Mouse (Mus musculus): ENCODE data around the gene Hdgfl2. TPM values are rescaled to one million over a fixed set of nuclear protein-coding genes. Genes with fewer than 3 reads are reported as not detected.
"Not testable (repeated sequence)": the region's sequence is repeated elsewhere in the genome, so short reads cannot be mapped to it uniquely, and the experiment has no call there.

The Hdgfl2 gene
- polyA plus RNA-seq, 1 experiment from 2014 or later: 103 TPM

DNA sequence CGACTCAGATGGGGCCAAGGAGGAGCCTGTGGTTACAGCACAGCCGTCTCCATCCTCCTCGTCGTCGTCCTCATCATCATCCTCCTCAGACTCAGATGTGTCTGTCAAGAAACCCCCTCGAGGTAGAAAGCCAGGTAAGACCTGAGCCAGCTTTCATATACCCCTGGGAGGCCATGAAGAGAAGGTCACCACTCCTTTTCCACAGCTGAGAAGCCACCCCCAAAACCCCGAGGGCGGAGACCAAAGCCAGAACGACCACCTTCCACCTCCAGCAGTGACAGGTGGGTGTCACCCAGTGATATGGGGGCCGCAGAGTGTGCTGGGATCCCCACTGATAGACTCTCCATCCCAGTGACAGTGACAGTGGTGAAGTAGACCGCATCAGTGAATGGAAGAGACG lies 17.4 kb downstream of the Hdgfl2 start:
- Histone ChIP-seq H3K4me2 (no peak overlapping the region), H3K4me1 (no peaks in the 10 kb centered on the region), H3K4me3 (no peak overlapping the region), H3K9ac (no peak overlapping the region), H3K27ac (no peak overlapping the region), H3K9me3 (no peaks in the 10 kb centered on the region), H3K27me3 (no peaks in the 10 kb centered on the region), H3K36me3 (peaks cover 83% of the 10 kb centered on the region)
- ATAC-seq (ENCODE audit: insufficient number of reproducible peaks, low FRiP score, low TSS enrichment, low read depth): no peak
- WGBS: 87% methylated on average over 12 of the region's 12 CpGs

- WGBS: 90% methylated on average over 8 of the region's 8 CpGs
- no peak overlapping the region for H3K4me2 ChIP-seq
- H3K9me3 ChIP-seq: no peaks in the 10 kb centered on the region
- H3K27ac ChIP-seq: no peak overlapping the region
- H3K27me3 ChIP-seq: no peaks in the 10 kb centered on the region
- no peaks in the 10 kb centered on the region for H3K4me1 ChIP-seq
- H3K4me3 ChIP-seq: no peak overlapping the region
- ATAC-seq (ENCODE audit: insufficient number of reproducible peaks, low FRiP score, low TSS enrichment, low read depth): no peak
- no peak overlapping the region for H3K9ac ChIP-seq
- peaks cover 91% of the 10 kb centered on the region for H3K36me3 ChIP-seq
These were observed 18.7 kb downstream of the Hdgfl2 start for GRCm38 (mm10) chr17:56098180-56098579.

GRCm38 (mm10) chr17:56098711-56099572 lies 19.5 kb downstream of the Hdgfl2 start:
- no peak for ATAC-seq (ENCODE audit: insufficient number of reproducible peaks, low FRiP score, low TSS enrichment, low read depth)
- H3K27ac ChIP-seq: no peak overlapping the region
- H3K9ac ChIP-seq: no peak overlapping the region
- no peak overlapping the region for H3K4me3 ChIP-seq
- H3K4me2 ChIP-seq: no peak overlapping the region
- 93% methylated on average over 15 of the region's 15 CpGs for WGBS
- peaks cover 92% of the 10 kb centered on the region for H3K36me3 ChIP-seq
- no peaks in the 10 kb centered on the region for H3K27me3 ChIP-seq
- H3K9me3 ChIP-seq: no peaks in the 10 kb centered on the region
- H3K4me1 ChIP-seq: no peaks in the 10 kb centered on the region

- Histone ChIP-seq H3K4me3 (no peak overlapping the region), H3K36me3 (peaks cover 83% of the 10 kb centered on the region)
- no peak for ATAC-seq (ENCODE audit: insufficient number of reproducible peaks, low FRiP score, low TSS enrichment, low read depth)
These were observed 21.4 kb downstream of the Hdgfl2 start for GRCm38 (mm10) chr17:56100811-56101210.

GRCm38 (mm10) chr17:56102158-56102557 lies 22.7 kb downstream of the Hdgfl2 start:
- Histone ChIP-seq H3K9ac (no peak overlapping the region), H3K4me3 (no peak overlapping the region), H3K4me1 (no peaks in the 10 kb centered on the region), H3K27me3 (no peaks in the 10 kb centered on the region), H3K36me3 (peaks cover 69% of the 10 kb centered on the region), H3K4me2 (no peak overlapping the region), H3K27ac (no peak overlapping the region), H3K9me3 (no peaks in the 10 kb centered on the region)
- 93% methylated on average over 5 of the region's 5 CpGs for WGBS
- no peak for ATAC-seq (ENCODE audit: insufficient number of reproducible peaks, low FRiP score, low TSS enrichment, low read depth)

More at GRCm38 (mm10) chr17:56100811-56101210, 21.4 kb downstream of the Hdgfl2 start:
- Histone ChIP-seq H3K4me1 (no peaks in the 10 kb centered on the region), H3K9ac (no peak overlapping the region), H3K4me2 (no peak overlapping the region), H3K27ac (no peak overlapping the region), H3K27me3 (no peaks in the 10 kb centered on the region), H3K9me3 (no peaks in the 10 kb centered on the region)
- WGBS: 96% methylated on average over 3 of the region's 3 CpGs

DNA sequence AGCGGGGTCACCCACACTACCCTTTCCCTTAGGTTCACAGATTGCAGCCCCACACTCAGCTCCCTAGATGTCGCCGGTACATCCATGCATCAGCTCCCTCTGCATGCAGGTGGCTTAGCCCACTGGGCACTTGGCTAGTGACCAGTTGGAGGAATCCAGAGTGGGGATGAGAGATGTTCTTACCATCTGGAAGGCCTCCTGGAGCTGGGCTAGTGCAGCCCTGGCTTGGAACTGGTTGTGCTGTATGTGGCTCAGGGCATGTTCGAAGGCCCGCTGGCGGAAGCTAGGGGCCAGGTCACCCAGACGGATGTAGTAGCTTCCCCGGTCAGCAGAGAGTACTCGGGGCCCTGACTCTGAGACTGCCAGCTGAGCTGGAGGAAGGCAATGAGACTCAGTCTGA lies 23.5 kb downstream of the Hdgfl2 start:
- Histone ChIP-seq H3K4me1 (no peaks in the 10 kb centered on the region), H3K4me3 (no peak overlapping the region), H3K9me3 (no peaks in the 10 kb centered on the region), H3K27ac (no peak overlapping the region), H3K4me2 (no peak overlapping the region), H3K27me3 (no peaks in the 10 kb centered on the region), H3K9ac (no peak overlapping the region), H3K36me3 (peaks cover 61% of the 10 kb centered on the region)
- no peak for ATAC-seq (ENCODE audit: insufficient number of reproducible peaks, low FRiP score, low TSS enrichment, low read depth)
- 95% methylated on average over 9 of the region's 9 CpGs for WGBS

DNA sequence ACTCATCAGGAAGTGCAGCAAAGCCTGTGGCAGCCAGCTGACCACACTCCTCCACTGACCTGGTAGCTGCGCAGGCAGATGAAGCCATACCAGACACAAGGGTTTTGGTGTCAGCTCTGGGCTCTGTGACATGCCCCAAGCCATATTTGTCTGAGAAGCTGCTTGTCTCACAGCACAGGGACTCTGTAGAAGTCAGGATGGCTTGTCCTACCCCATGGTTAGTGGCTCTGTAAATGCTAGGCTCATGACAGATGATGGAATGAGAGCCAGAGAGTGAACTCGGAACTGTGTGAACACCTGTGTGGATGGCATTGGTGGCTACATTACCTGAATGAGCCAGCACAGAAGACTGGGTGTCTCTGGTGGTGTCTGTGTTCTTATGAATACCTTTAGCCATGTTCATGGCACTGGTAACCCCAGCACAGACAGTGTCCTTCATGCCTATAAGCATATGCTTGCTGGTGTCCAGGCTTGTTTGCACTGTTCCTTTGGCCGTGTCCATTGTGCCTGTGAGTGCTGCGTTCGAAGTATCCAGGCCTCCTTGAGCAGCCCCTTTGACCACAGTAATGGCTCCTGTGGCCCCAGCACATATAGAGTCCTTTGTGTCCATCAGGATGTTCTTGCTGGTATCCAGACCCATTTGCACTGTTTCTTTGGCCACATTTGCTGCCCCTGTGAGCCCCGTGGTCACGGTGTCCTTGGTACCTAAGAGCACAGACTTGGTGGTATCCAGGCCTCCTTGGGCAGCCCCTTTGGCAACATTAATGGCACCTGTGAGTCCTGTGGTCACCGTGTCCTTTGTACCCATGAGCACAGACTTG lies 24.2 kb downstream of the Hdgfl2 start:
- H3K4me2 ChIP-seq: no peak overlapping the region
- H3K36me3 ChIP-seq: peaks cover 58% of the 10 kb centered on the region
- no peaks in the 10 kb centered on the region for H3K27me3 ChIP-seq
- no peak for ATAC-seq (ENCODE audit: insufficient number of reproducible peaks, low FRiP score, low TSS enrichment, low read depth)
- no peaks in the 10 kb centered on the region for H3K9me3 ChIP-seq
- H3K4me1 ChIP-seq: no peaks in the 10 kb centered on the region
- 94% methylated on average over 8 of the region's 8 CpGs for WGBS
- H3K27ac ChIP-seq: no peak overlapping the region
- no peak overlapping the region for H3K9ac ChIP-seq
- H3K4me3 ChIP-seq: no peak overlapping the region

DNA sequence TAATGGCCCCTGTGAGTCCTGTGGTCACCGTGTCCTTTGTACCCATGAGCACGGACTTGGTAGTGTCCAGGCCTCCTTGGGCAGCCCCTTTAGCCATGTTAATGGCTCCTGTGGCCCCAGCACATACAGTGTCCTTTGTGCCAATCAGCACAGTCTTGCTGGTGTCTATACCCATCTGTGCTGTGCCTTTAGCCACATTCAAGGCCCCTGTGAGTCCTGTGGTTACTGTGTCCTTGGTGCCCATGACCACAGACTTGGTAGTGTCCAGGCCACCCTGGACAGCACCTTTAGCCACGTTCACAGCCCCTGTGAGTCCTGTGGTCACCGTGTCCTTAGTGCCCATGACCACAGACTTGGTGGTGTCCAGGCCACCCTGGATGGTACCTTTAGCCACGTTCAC lies 25.4 kb downstream of the Hdgfl2 start:
- H3K9ac ChIP-seq; H3K4me3 ChIP-seq; H3K27me3 ChIP-seq; H3K9me3 ChIP-seq; H3K4me1 ChIP-seq; H3K27ac ChIP-seq; H3K4me2 ChIP-seq; ATAC-seq (ENCODE audit: insufficient number of reproducible peaks, low FRiP score, low TSS enrichment, low read depth): not testable (repeated sequence)
- 83% methylated on average over 3 of the region's 5 CpGs for WGBS
- peaks cover 48% of the 10 kb centered on the region for H3K36me3 ChIP-seq

GRCm38 (mm10) chr17:56106436-56106835 lies 27.0 kb downstream of the Hdgfl2 start:
- not testable (repeated sequence) for H3K27ac ChIP-seq; ATAC-seq (ENCODE audit: insufficient number of reproducible peaks, low FRiP score, low TSS enrichment, low read depth); H3K4me1 ChIP-seq; H3K27me3 ChIP-seq; H3K9ac ChIP-seq; H3K9me3 ChIP-seq; H3K4me2 ChIP-seq; H3K4me3 ChIP-seq
- WGBS: 95% methylated on average over 4 of the region's 4 CpGs
- H3K36me3 ChIP-seq: peaks cover 31% of the 10 kb centered on the region

DNA sequence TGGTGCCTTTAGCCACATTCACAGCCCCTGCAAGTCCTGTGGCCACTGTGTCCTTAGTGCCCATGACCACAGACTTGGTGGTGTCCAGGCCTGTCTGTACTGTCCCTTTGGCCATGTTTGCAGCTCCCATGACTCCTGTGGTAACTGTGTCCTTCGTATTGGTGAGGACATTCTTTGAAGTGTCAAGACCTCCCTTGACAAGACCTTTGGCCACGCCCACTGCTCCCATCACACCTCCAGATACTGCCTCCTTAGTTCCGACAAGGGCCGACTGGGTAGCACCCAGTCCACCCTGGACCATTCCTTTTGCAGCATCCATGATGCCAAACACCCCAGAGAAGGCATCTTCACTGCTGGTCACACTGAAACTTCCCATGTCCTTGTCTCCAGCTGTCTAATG lies 27.5 kb downstream of the Hdgfl2 start:
- no peaks in the 10 kb centered on the region for H3K9me3 ChIP-seq
- no peak for ATAC-seq (ENCODE audit: insufficient number of reproducible peaks, low FRiP score, low TSS enrichment, low read depth)
- H3K4me3 ChIP-seq: no peak overlapping the region
- H3K4me1 ChIP-seq: no peaks in the 10 kb centered on the region
- H3K4me2 ChIP-seq: no peak overlapping the region
- no peak overlapping the region for H3K9ac ChIP-seq
- 61% methylated on average over 4 of the region's 4 CpGs for WGBS
- peaks cover 26% of the 10 kb centered on the region for H3K36me3 ChIP-seq
- no peak overlapping the region for H3K27ac ChIP-seq
- H3K27me3 ChIP-seq: no peaks in the 10 kb centered on the region

DNA sequence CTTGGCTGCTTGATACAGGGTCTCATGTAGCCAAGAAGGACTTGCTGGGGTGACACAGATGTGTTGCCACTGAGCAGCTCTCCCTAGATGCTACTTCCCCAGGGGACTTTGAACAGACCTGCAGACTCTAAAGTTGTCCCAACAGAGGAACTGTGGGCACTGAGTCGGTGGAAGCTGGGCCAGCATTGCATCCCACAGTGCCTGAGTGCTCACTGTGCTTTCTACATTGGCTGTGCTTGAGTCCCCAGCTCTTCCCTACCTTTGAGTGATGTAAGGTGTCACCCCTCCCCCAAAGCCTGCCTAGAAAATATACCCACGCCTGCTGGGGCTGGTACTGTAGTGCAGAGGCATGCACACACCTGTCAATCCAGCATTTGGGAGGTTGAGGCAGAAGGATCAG lies 28.3 kb downstream of the Hdgfl2 start:
- Histone ChIP-seq H3K36me3 (peaks cover 18% of the 10 kb centered on the region), H3K4me2 (no peak overlapping the region), H3K9ac (no peak overlapping the region), H3K27ac (no peak overlapping the region), H3K9me3 (no peaks in the 10 kb centered on the region), H3K4me3 (no peak overlapping the region), H3K4me1 (no peaks in the 10 kb centered on the region), H3K27me3 (no peaks in the 10 kb centered on the region)
- ATAC-seq (ENCODE audit: insufficient number of reproducible peaks, low FRiP score, low TSS enrichment, low read depth): no peak
- 61% methylated on average over 2 of the region's 2 CpGs for WGBS

DNA sequence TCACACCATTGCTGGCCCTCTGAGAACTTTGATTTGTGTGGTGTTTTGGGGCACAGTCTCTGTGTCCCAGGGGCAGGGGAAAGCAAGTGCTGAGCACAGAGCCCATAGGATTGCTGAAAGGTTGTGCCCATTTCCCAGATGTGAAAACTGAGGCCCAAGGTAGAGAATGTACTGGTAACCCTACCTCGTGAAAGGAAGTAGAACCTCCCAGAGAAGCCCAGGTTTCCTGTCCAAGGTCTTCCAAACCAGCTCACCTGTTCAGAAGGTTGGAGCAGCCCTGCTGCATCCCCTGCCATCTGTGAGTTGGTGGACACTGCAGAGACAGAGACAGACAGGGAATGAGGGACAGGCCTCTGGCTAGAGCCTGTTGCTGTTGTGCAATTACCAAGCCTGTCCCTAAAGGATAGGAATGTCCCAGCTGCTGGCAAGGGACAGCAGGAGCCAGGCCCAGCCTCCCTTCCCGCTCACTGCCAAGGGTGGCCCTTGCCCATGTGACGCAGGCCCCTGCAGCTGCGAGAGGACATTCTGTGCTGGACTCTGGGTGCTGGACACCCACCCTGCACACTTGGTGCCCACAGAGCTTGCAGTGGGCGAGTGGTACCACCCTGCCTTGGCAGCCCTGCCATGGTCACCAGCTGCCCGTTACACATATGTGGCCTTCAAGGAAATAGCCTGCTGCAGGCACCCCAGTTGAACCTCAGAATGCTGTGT lies 29.1 kb downstream of the Hdgfl2 start:
- ATAC-seq (ENCODE audit: insufficient number of reproducible peaks, low FRiP score, low TSS enrichment, low read depth): no peak
- H3K27me3 ChIP-seq: no peaks in the 10 kb centered on the region
- H3K4me2 ChIP-seq: no peak overlapping the region
- H3K9me3 ChIP-seq: no peaks in the 10 kb centered on the region
- no peaks in the 10 kb centered on the region for H3K4me1 ChIP-seq
- no peak overlapping the region for H3K9ac ChIP-seq
- WGBS: 81% methylated on average over 6 of the region's 6 CpGs
- H3K4me3 ChIP-seq: no peak overlapping the region
- peaks cover 11% of the 10 kb centered on the region for H3K36me3 ChIP-seq
- no peak overlapping the region for H3K27ac ChIP-seq

Data from limb, embryonic 15.5 days (tissue).